Mouse (Mus musculus) thymus, adult 18-20 months (tissue): ENCODE measurements at regions not wholly inside any gene's neighbourhood (a gene's known extent, or its start where the extent isn't known, plus 50 kb on each side); places are given as distances from the start of the nearest gene placed in this dataset.

Experiments used
- DNase-seq, 2 experiments: peaks; one replicate each; pipeline ENCODE4 v3.0.0; 2022; ENCODE audit warnings: mixed read lengths in 2 of 2

- no peak for DNase-seq
Observed at GRCm38 (mm10) chr1:57574530-57574929, 167.6 kb upstream of the Tyw5 start.

DNA sequence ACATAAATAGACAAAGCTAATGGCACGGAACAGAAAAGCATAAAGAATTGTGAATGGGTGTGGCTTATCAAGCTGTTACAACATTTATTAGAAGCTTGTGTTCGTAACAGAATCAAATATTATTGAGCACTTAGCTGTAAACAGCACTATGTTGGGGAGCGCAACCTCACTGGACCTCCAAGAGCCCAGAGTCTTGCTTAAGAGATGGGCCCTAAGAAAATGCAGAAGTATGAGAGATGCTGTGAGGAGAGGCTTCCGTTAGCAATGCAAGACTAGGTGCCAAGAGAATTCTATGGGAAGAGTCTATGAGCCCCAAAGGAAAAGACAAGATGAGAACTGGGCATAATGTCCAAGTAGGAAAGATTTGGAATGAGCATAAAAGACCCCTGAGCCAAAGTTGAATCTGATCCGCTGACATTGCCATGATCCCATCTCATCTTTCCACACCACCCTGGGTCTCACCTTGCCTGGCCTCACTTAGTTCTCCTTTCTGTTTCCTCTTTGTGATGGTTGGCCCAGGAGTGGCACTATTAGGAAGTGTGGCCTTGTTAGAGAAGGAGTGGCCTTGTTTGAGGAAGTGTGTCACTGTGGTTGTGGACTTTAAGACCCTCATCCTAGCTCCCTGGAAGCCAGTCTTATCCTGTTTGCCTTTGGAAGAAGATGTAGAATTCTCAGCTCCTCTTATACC lies 169.3 kb upstream of the Tyw5 start:
- no peak for DNase-seq

GRCm38 (mm10) chr1:57579086-57579485 lies 172.2 kb upstream of the Tyw5 start:
- no peak for DNase-seq

GRCm38 (mm10) chr1:57593707-57594589 lies 180.0 kb upstream of the Spats2l start:
- no peak for DNase-seq

- no peak for DNase-seq
Observed at GRCm38 (mm10) chr1:57594815-57595214, 179.1 kb upstream of the Spats2l start.

GRCm38 (mm10) chr1:57600951-57601350 lies 173.0 kb upstream of the Spats2l start:
- no peak for DNase-seq

- no peak for DNase-seq
Observed at GRCm38 (mm10) chr1:57605525-57605924, 168.4 kb upstream of the Spats2l start.

- DNase-seq: no peak
Observed at GRCm38 (mm10) chr1:57606060-57606683, 167.8 kb upstream of the Spats2l start.

DNA sequence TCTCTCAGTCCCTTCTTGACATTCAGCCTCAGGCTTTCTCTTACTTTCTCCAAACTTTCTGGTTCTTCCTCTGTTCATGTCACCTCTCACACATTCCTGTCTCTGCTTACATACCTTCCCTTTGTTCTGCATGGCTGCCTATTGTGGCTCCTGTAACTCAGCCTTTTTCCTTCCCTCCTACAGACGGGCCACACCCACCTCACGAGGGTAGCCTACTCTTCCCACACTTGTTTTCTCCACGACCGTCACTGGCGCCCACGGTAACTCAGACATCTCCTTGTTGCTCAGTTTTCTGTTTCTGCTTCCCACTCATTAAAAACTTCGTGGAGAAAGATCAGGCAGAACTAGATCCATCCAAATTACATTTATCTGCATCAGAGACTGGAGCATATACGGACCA lies 166.9 kb upstream of the Spats2l start:
- DNase-seq: no peak

DNA sequence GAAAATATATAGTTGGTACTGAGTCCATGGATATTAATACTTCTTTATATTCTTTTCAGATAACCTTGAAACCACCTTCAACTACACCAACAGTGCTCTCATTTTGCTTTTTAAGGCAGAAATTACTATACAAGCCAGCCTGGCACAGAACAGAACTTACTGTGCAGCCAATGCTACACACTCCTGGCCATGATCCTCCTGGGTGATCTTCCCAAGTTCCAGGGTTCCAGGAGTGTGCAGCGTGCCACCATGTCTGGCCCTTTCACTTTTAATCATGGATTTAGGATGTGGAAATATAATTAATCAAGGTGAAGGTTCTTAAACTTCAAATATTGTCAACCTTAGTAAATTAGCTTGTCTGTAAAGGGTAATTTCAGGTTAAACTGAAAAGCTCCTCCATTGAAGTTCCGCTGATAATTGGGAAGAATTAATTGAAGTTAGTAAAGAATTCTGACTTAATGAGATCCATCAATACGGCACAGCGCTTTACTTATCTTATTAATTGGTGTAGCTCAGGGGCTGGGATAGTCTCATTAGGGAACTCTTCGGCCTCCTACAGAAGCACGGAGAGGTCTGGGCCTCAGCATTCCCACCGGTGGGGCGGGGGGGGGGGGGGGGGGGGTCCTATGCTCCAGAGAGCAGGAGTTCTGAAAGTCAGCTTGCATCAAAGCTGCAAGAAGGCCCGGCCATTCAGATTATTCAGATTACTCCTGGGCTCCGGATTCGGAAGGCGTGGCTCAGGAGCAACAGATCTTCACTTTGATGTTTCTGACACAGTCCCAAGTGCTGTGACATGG lies 166.1 kb upstream of the Spats2l start:
- no peak for DNase-seq

- DNase-seq: no peak
Observed at GRCm38 (mm10) chr1:57608423-57608679, 165.6 kb upstream of the Spats2l start.

GRCm38 (mm10) chr1:57609307-57609706 lies 164.7 kb upstream of the Spats2l start:
- no peak for DNase-seq

DNA sequence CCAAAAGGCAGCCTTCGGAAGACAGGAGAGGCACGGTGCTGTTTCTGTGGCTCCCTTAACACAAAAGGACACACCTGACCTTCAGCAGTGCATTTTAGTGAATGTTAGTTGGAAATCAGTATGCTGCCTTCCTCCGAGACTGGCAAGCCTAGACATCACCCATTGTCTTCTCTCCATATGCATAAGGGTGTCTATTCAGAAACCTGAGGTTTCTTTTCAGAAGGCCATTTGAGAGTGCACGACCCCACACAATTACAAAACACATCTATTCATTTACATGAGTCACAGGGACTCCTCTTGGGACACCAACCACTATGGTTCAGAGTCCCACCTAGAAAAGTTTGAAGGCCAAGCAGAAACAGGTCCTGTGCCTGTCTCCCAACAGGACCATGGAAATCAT lies 161.8 kb upstream of the Spats2l start:
- DNase-seq: no peak

- DNase-seq: peak in 1 of 2 experiments; percentile 10
Observed at GRCm38 (mm10) chr1:57612931-57613804, 160.8 kb upstream of the Spats2l start.

GRCm38 (mm10) chr1:57615155-57615554 lies 158.8 kb upstream of the Spats2l start:
- DNase-seq: no peak

DNA sequence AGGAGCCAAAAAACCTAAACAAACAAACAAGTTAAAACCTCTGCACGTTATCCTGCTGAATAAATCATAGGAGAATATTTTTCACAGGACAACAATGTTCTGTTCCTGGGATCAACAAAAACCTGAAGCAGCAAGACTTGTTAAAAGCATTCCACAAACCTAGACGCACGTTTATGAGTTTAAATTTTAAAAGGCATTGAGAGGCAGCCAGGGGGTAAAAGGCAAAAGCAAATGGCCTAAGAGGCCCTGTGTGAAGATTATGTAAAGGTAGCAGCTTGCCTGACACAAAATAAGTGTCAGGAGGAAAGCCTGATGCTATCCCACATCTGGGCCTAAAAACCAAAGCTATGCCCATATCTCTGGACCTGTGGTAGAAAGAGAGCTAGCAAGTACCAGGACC lies 156.6 kb upstream of the Spats2l start:
- DNase-seq: no peak

DNA sequence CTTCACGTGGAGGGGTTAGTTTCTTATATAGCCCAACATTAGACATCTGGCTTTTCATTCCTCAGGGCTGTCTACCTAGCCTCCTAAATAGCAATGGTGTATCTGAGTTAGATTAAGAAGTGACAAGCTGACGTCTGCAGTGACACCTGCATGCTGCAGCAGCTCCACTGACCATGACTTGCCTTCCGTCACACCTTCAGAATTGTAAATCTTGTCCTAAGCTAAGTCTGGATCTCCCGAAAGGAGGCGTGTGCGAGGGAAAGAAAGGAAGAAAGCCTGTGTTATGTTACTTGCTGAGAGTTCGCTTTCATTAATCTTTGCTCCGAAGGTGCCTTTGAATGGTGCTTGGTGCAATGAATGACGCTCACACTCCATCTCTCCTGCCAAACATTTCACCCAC lies 151.4 kb upstream of the Spats2l start:
- no peak for DNase-seq

- DNase-seq: no peak
Observed at GRCm38 (mm10) chr1:57633986-57634385, 140.0 kb upstream of the Spats2l start.

DNA sequence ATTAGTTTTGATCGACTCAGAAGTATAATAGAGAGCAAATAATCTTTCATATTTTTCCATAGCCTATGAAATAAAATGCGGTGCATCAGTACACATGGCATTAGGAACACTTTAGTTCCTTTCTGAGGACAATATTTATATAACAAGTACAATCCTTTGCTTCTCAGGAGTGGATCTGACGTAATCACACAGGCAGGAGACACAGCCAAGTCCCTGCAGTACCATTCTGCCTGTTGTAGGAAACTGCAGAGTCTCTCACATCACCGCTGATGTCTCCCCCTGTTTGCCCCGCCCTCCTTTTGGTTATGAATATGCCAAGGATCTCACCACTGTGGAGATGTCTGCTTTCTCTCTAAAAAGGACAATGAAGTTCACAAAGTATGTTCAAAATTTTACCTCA lies 131.8 kb upstream of the Spats2l start:
- no peak for DNase-seq

DNA sequence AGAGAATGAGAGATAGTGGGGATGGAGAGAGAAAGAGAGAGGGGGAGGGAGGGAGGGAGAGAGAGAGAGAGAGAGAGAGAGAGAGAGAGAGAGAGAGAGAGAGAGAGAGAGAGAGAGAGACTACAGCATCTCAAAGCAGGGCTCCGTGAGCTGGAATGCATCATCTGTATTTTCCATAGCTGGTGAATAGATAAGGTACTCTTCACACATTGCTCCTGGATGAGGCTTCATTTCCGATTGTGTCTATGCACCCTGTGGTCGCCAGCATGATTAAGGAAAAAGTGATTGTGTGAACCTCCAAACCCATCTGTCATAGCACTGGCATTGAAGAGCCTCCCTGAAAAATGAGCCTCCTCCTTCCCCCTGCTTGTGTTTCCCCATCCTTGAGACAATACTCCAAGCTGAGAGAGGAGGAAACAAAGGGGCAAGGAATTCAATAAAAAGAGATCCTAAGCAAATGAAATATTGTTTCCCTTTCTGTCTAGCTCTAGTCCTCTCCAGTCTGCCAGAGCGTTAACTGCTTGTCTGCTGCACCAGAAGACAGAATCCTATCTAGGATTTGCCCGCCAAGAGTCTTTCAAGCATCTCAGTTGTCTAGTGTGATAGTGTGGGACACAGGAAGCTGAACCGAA lies 130.4 kb upstream of the Spats2l start:
- DNase-seq: no peak

- no peak for DNase-seq
Observed at GRCm38 (mm10) chr1:57664962-57665361, 109.0 kb upstream of the Spats2l start.

GRCm38 (mm10) chr1:57665724-57666123 lies 108.2 kb upstream of the Spats2l start:
- DNase-seq: no peak
